Mouse (Mus musculus): ENCODE data around the gene Grm4.

- no peak for TF ChIP-seq CTCF (IDR thresholded peaks at IDR 0.05; ENCODE audit: extremely low read depth, insufficient read depth, low read length)
- peak; percentile 15; the same call in 1 of the 2 replicates for TF ChIP-seq POLR2A (IDR thresholded peaks at IDR 0.05; ENCODE audit: extremely low read depth, insufficient read depth, low read length)
These were observed 35.3 kb upstream of the Grm4 start, which contains the start of gene Hmga1 for GRCm38 (mm10) chr17:27556315-27557011.
